Mouse (Mus musculus) limb, embryonic 11.5 days (tissue): ENCODE results near the gene Rabgap1l. TPM values are rescaled to one million over a fixed set of nuclear protein-coding genes. Genes with fewer than 3 reads are reported as not detected.
A peak's percentile ranks its signal among the peaks of the same experiment; 100 is the strongest.

Experiments
- ATAC-seq: fragments of 200-750 bp; cut with Nextera tagmentation; 2 replicates; pipeline ENCODE4 v1.8.0; 2017; ENCODE audit warnings: low read depth; ENCODE audit not compliant: insufficient number of reproducible peaks, low FRiP score, low TSS enrichment
- DNase-seq: peaks from one replicate; pipeline ENCODE4 v3.0.0-alpha.2; 2015; ENCODE audit warnings: low spot score
- H3K27ac ChIP-seq: fragments of 300-500 bp; sonication (generic); replicated peaks from 2 replicates; pipeline ENCODE4 v1.5.1; 2014; ENCODE audit warnings: low read depth, mild to moderate bottlenecking, low read length
- H3K27me3 ChIP-seq: fragments of 300-500 bp; sonication (generic); 2 replicates; pipeline ENCODE4 v1.6.1; 2014; ENCODE audit warnings: mild to moderate bottlenecking, low read length, mixed read lengths; ENCODE audit not compliant: control insufficient read depth, insufficient read depth
- H3K36me3 ChIP-seq: fragments of 300-500 bp; sonication (generic); 2 replicates; pipeline ENCODE4 v1.6.1; 2014; ENCODE audit warnings: mild to moderate bottlenecking, low read length, moderate library complexity, mixed read lengths; ENCODE audit not compliant: control insufficient read depth, insufficient read depth
- H3K4me1 ChIP-seq: fragments of 300-500 bp; sonication (generic); 2 replicates; pipeline ENCODE4 v1.6.1; 2014; ENCODE audit warnings: low read length, mixed read lengths; ENCODE audit not compliant: control insufficient read depth, insufficient read depth
- H3K4me2 ChIP-seq: fragments of 300-500 bp; sonication (generic); 2 replicates; pipeline ENCODE4 v1.6.1; 2014; ENCODE audit warnings: low read depth, mild to moderate bottlenecking, moderate library complexity; ENCODE audit not compliant: severe bottlenecking
- H3K4me3 ChIP-seq: fragments of 300-500 bp; sonication (generic); 2 replicates; pipeline ENCODE4 v1.5.1; 2014; ENCODE audit warnings: low read depth, low read length
- H3K9ac ChIP-seq: fragments of 300-500 bp; sonication (generic); 2 replicates; pipeline ENCODE4 v1.6.1; 2014; ENCODE audit warnings: mild to moderate bottlenecking, low read length
- H3K9me3 ChIP-seq: fragments of 300-500 bp; sonication (generic); 2 replicates; pipeline ENCODE4 v1.6.1; 2016; ENCODE audit warnings: low read length; ENCODE audit not compliant: control insufficient read depth
- WGBS: fragments of 180-500 bp; shearing (Covaris S2); extraction: QIAGEN DNeasy Blood & Tissue Kit; methylation state at CpG from one replicate; pipeline ENCODE4 v1.1.7; 2014; 5-methylcytosine and 5-hydroxymethylcytosine counted together
- polyA plus RNA-seq: library from polyadenylated mRNA; unstranded; fragments of >200 nt; fragmentation: Nextera tagmentation; extraction: Ambion mirVana; gene quantifications from 2 replicates; pipeline ENCODE4 v1.2.1, GENCODE M21; 2014

Rabgap1l gene
- polyA plus RNA-seq, 1 experiment from 2014 or later: 14.3 TPM

GRCm38 (mm10) chr1:160212703-160213669 is 580.0 kb downstream of the Rabgap1l start, which contains the start of gene Cacybp:
Gene Cacybp, minus strand, starts transcription at chr1:160212875.
- DNase-seq (peak; percentile 100), ATAC-seq (peak; percentile 98)
- H3K4me1 ChIP-seq: peaks cover 8% of the 10 kb centered on the region; the same call in 1 of the 2 replicates
- no peaks in the 10 kb centered on the region for H3K36me3 ChIP-seq
- peak within 1 kb of the TSS; percentile 99 for H3K27ac ChIP-seq
- peak within 1 kb of the TSS; percentile 62 for H3K4me2 ChIP-seq
- WGBS: under 1% methylated on average over 70 of the region's 76 CpGs
- H3K4me3 ChIP-seq: peak within 1 kb of the TSS; percentile 91
- no peaks in the 10 kb centered on the region for H3K27me3 ChIP-seq
- H3K9ac ChIP-seq: peak within 1 kb of the TSS; percentile 93
- H3K9me3 ChIP-seq: no peaks in the 10 kb centered on the region

GRCm38 (mm10) chr1:160212123-160212691 is 580.8 kb downstream of the Rabgap1l start:
- DNase-seq: no peak
- Histone ChIP-seq H3K9ac (peak overlapping the region; percentile 93), H3K4me1 (peaks cover 8% of the 10 kb centered on the region; the same call in 1 of the 2 replicates), H3K4me2 (peak overlapping the region; percentile 62), H3K4me3 (peak overlapping the region; percentile 91), H3K9me3 (no peaks in the 10 kb centered on the region), H3K27ac (peak overlapping the region; percentile 84), H3K27me3 (no peaks in the 10 kb centered on the region), H3K36me3 (no peaks in the 10 kb centered on the region; the same call in 1 of the 2 replicates)
- WGBS: 0% methylated on average over 36 of the region's 45 CpGs
- ATAC-seq: no peak; the same call in none of the 2 replicates

- Histone ChIP-seq H3K9ac (peak overlapping the region; percentile 93), H3K4me3 (peak overlapping the region; percentile 91), H3K36me3 (no peaks in the 10 kb centered on the region; the same call in 1 of the 2 replicates), H3K27me3 (no peaks in the 10 kb centered on the region), H3K4me2 (peak overlapping the region; percentile 62), H3K27ac (no peak overlapping the region; the same call in 1 of the 2 replicates), H3K9me3 (no peaks in the 10 kb centered on the region), H3K4me1 (peaks cover 8% of the 10 kb centered on the region; the same call in 1 of the 2 replicates)
- WGBS: 3% methylated on average over 8 of the region's 8 CpGs
- ATAC-seq: no peak
- DNase-seq: no peak
These were observed 581.4 kb downstream of the Rabgap1l start for GRCm38 (mm10) chr1:160211597-160212122.

- no peak for DNase-seq
- ATAC-seq: no peak
- Histone ChIP-seq H3K27me3 (no peaks in the 10 kb centered on the region), H3K9me3 (no peaks in the 10 kb centered on the region), H3K27ac (no peak overlapping the region), H3K4me3 (peak overlapping the region; percentile 91; the same call in 1 of the 2 replicates), H3K4me1 (peaks cover 8% of the 10 kb centered on the region; the same call in 1 of the 2 replicates), H3K4me2 (peak overlapping the region; percentile 62), H3K36me3 (peaks cover 4% of the 10 kb centered on the region; the same call in 1 of the 2 replicates), H3K9ac (0 out of 2 replicates have a peak overlapping the region, but pooled peaks have one; percentile 17)
- 77% methylated on average over 3 of the region's 3 CpGs for WGBS
These were observed 582.4 kb downstream of the Rabgap1l start for GRCm38 (mm10) chr1:160210566-160210965.

GRCm38 (mm10) chr1:160209844-160210243 is 583.2 kb downstream of the Rabgap1l start:
- DNase-seq: no peak
- Histone ChIP-seq H3K27me3 (no peaks in the 10 kb centered on the region), H3K9me3 (no peaks in the 10 kb centered on the region), H3K27ac (no peak overlapping the region), H3K4me1 (peaks cover 8% of the 10 kb centered on the region; the same call in 1 of the 2 replicates), H3K9ac (no peak overlapping the region), H3K4me2 (no peak overlapping the region), H3K36me3 (peaks cover 8% of the 10 kb centered on the region), H3K4me3 (no peak overlapping the region)
- no peak for ATAC-seq
- 89% methylated on average over 2 of the region's 2 CpGs for WGBS

- Histone ChIP-seq H3K4me1 (no peaks in the 10 kb centered on the region), H3K27ac (no peak overlapping the region), H3K27me3 (no peaks in the 10 kb centered on the region), H3K9ac (no peak overlapping the region), H3K9me3 (no peaks in the 10 kb centered on the region), H3K4me2 (no peak overlapping the region), H3K36me3 (peaks cover 18% of the 10 kb centered on the region), H3K4me3 (no peak overlapping the region)
- DNase-seq (no peak), ATAC-seq (no peak)
These were observed 587.5 kb downstream of the Rabgap1l start for GRCm38 (mm10) chr1:160205486-160205885.

GRCm38 (mm10) chr1:160195337-160195663 is 597.7 kb downstream of the Rabgap1l start:
- Histone ChIP-seq H3K9ac (peak overlapping the region; percentile 85), H3K4me1 (no peaks in the 10 kb centered on the region), H3K9me3 (no peaks in the 10 kb centered on the region), H3K4me2 (peak overlapping the region; percentile 71), H3K36me3 (no peaks in the 10 kb centered on the region), H3K4me3 (peak overlapping the region; percentile 90), H3K27me3 (no peaks in the 10 kb centered on the region), H3K27ac (peak overlapping the region; percentile 55; the same call in 1 of the 2 replicates)
- WGBS: 1% methylated on average over 13 of the region's 13 CpGs
- ATAC-seq (no peak), DNase-seq (no peak)
